Mouse (Mus musculus): ENCODE results near the gene Akr1a1. TPM values are rescaled to one million over a fixed set of nuclear protein-coding genes. Genes with fewer than 3 reads are reported as not detected.
A peak's percentile ranks its signal among the peaks of the same experiment; 100 is the strongest.

The Akr1a1 gene
- polyA plus RNA-seq (2021): 517 TPM

DNA sequence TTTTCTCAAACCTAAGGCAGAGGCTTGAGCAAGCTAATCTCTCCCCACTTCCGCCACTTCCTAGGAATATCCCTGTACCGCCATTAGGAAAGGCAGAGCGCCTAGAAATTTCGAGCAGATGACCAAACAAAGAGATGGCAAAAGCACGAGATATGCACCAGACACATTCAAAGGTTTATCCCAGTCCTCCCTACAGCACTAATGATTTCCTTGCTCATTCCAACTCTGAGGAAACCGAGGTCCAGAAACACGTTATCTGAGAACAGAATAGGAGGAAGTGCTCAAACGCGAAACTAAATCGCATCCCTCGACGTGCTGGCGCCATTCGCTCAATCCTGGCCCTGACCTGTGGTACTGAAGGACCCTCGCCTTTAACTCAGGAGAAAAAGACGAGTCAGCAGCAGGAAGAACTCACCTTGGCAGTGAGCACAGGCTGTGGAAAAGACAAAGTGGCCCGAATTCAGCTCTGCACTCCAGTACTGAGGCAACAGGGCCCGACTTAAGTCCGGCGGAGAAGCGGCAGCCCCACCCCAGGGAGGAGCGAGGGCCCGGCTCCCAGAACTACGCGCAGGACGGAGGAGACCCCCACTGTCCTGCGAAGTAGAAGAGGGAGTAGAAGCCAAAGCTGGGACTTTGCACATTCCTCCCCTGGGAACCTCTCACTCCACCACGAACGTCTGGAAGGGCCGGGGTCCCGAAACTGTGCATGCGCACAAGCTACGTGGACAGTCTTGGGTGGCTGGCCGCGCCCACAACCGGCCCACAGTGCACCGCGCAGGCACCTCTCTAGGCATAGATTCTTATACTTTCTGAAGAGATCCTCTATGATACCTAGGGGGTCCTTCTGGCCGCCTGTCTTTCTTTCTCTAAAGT is at the start of gene Akr1a1:
Akr1a1 (minus strand) TSS at position 757 of the 873 bp plus-strand sequence.
- H3K27me3 ChIP-seq: no peaks in the 10 kb centered on the region
- ATAC-seq: peak; percentile 76
- POLR2A ChIA-PET: interaction anchor here (0.5 to 1.4 kb wide), 4 partner anchors 10 to 34 kb away, joined by 3 to 6 read pairs (median 3); partner anchors contain the start of gene Prdx1

DNA sequence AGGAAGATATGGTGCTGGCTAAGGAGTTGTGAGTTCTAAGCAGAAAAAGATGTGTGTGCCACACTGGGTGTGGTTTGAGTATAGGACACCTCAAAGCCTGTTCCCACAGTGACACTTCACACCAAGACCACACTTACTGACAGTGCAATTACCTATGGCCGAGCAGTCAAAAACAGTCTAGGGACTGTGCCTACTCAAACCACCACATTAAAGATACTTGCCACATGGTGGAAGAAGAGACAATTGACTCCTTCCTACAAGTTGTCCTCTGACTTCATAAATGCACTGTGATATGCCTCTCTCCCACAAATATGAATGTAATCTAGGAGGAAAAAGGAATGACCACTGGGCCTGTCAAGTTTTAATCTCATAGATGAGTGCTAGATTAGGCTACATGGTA is 49.5 kb upstream of the Akr1a1 start:
- POLR2A ChIA-PET: no interaction called here

More for the DNA sequence above, at the start of gene Akr1a1:
- in situ Hi-C loops (cut with MboI; ENCODE audit: low pct_unique_long_range_greater_than_20kb): no loop called here
- CTCF ChIA-PET: interaction anchor here (1.3 to 1.4 kb wide), 2 partner anchors 9 to 10 kb away, joined by 3 to 6 read pairs; no protein-coding TSS in a partner anchor
- no peak for TF ChIP-seq CTCF (IDR thresholded peaks at IDR 0.05)
- DNase-seq (ENCODE audit: low read depth, low spot score): no peak

DNA sequence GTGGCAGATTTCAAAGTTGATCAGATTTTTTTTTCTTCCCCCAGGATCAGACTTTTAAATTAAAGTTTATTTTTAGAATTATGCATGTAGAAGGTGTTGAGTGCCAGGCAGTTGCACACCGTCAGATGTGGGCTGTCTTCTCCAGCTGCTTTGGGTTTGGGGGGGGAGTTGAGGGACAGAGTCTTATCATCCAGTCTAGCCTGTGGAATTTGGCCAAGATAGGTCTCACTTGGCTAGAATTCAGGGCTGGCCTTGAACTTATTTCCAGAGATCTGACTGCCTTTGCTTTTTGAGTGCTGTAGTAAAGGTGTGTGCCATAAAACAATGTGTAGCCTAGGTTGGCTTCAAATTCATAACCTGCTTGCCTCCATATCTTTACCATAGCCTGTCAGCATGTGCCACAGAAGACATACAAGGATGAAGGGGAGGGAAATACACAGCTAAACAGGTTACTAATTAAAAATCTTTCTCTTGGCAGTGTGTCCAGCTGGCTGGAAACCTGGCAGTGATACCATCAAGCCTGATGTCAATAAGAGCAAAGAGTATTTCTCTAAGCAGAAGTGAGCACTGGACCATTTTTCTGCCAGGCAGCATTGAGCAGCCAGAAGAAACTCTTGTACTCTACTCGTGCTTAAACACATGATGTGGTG is 47.3 kb upstream of the Akr1a1 start:
- no peaks in the 10 kb centered on the region for H3K27me3 ChIP-seq
- CTCF ChIA-PET: interaction anchor here (0.9 to 1.6 kb wide), 3 partner anchors 10 to 42 kb away, joined by 3 to 5 read pairs (median 3); no protein-coding TSS in a partner anchor
- in situ Hi-C loops (cut with MboI; ENCODE audit: low pct_unique_long_range_greater_than_20kb): loop anchor here (10.0 kb wide), 1 partner anchor 54 kb away; no protein-coding TSS in a partner anchor
- DNase-seq (ENCODE audit: low read depth, low spot score): no peak
- ATAC-seq: no peak
- POLR2A ChIA-PET: no interaction called here
- no peak for TF ChIP-seq CTCF (IDR thresholded peaks at IDR 0.05)

More for the DNA sequence above, 49.5 kb upstream of the Akr1a1 start:
- no peaks in the 10 kb centered on the region for H3K27me3 ChIP-seq
- CTCF ChIA-PET: no interaction called here
- in situ Hi-C loops (cut with MboI; ENCODE audit: low pct_unique_long_range_greater_than_20kb): no loop called here
- no peak for DNase-seq (ENCODE audit: low read depth, low spot score)
- no peak for TF ChIP-seq CTCF (IDR thresholded peaks at IDR 0.05)
- ATAC-seq: no peak

DNA sequence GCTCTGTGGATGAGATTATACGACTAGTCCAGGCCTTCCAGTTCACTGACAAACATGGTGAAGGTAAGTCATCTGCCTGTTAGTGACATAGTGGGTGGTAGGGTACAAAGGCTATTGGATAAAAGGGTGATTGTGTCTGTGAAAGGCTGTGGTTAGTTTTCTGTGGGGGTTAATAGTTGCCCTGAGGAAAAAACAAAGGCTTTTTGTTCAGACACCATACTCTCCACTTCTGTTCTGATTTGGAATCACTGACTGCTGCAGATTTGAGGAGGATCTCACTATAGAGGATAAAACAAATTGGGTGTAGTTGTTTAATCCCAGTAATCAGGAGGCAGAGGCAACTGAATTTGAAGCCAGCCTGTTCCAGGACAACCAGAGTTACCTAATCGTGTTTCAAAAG is 42.3 kb upstream of the Akr1a1 start:
- no peaks in the 10 kb centered on the region for H3K27me3 ChIP-seq
- in situ Hi-C loops (cut with MboI; ENCODE audit: low pct_unique_long_range_greater_than_20kb): loop anchor here (10.0 kb wide), 1 partner anchor 49 kb away; no protein-coding TSS in a partner anchor
- DNase-seq (ENCODE audit: low read depth, low spot score) (no peak), ATAC-seq (no peak)
- ChIA-PET POLR2A (no interaction called here), CTCF (interaction anchor here (0.7 to 1.0 kb wide), 2 partner anchors 9 to 14 kb away, joined by 3 read pairs; partner anchors contain the start of genes Ccdc163 and Mmachc)
- TF ChIP-seq CTCF (IDR thresholded peaks at IDR 0.05): no peak

DNA sequence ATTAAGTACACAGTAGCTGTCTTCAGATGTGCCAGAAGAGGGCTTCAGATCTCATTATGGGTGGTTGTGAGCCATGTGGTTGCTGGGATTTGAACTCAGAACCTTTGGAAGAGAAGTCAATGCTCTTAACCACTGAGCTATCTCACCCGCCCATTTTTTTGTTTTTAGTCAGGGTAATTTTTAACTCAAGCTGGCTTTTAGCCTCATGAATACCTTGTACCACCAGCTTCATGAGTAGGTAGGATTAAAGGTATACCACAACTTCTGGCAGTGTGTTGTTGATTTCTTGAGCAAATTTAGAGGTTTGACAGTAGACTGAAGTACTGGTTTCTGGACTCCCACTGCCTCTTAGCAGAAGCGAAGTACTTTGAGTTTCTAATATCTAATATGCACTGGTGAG is 40.7 kb upstream of the Akr1a1 start:
- no peaks in the 10 kb centered on the region for H3K27me3 ChIP-seq
- no peak for TF ChIP-seq CTCF (IDR thresholded peaks at IDR 0.05)
- in situ Hi-C loops (cut with MboI; ENCODE audit: low pct_unique_long_range_greater_than_20kb): loop anchor here (10.0 kb wide), 1 partner anchor 47 kb away; no protein-coding TSS in a partner anchor
- ATAC-seq (no peak), DNase-seq (ENCODE audit: low read depth, low spot score) (no peak)
- ChIA-PET POLR2A (no interaction called here), CTCF (interaction anchor here (1.0 kb wide), 1 partner anchor 11 kb away, joined by 3 read pairs; no protein-coding TSS in a partner anchor)

DNA sequence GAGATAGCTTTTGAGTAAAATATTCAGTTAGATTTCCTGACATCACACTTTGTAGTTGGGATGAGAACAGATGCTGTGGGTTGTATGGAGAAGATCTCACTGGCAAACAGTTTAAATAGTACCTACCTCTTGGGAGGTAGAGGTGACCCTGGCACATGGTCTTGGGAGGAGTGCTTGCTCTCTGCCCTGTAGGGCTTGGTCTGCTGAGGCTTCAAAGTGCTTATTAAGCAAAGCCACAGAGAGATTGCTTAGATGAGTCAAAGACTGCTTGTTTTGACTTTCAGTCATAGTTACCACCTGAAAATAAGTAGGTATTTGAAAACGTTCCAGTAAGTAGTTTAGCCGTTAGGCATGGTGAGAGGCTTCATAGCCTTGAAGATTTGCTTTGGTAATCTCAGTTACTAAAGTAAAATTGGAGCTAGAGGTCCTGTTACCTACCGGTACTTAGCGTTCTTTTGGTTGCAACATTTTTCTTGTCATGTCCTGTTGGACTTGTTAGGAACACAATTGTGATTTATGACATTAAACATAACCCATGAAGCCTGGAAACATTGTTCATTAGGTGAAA is 37.9 kb upstream of the Akr1a1 start:
- no peaks in the 10 kb centered on the region for H3K27me3 ChIP-seq
- in situ Hi-C loops (cut with MboI; ENCODE audit: low pct_unique_long_range_greater_than_20kb): no loop called here
- ChIA-PET POLR2A (interaction anchor here (1.4 kb wide), 1 partner anchor 37 kb away, joined by 3 read pairs; no protein-coding TSS in a partner anchor), CTCF (interaction anchor here (0.9 to 1.3 kb wide), 2 partner anchors 9 to 14 kb away, joined by 3 to 5 read pairs; no protein-coding TSS in a partner anchor)
- DNase-seq (ENCODE audit: low read depth, low spot score): no peak
- TF ChIP-seq CTCF (IDR thresholded peaks at IDR 0.05): no peak
- ATAC-seq: no peak

DNA sequence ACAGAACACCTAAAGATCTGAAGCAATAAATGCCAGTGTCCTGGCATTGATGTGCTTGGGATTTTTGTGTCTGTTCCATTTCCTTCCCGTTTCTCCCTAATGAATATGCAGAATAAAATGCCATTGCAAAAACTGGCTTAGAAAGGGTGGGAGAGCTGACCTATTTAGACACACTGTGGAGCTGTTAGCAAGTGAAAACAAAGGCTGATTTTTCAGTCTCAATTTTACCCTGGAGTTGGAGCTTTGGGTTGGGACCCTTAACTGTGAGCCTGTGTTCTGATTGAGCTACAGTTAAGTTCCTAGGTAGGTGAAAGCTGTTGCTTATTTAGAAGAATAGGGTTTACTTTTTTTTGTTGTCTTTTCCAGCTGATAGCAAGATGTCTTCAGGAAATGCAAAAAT is 35.6 kb upstream of the Akr1a1 start:
- no peak for ATAC-seq
- DNase-seq (ENCODE audit: low read depth, low spot score): no peak
- CTCF ChIA-PET: interaction anchor here (1.3 kb wide), 1 partner anchor 16 kb away, joined by 4 read pairs; no protein-coding TSS in a partner anchor
- in situ Hi-C loops (cut with MboI; ENCODE audit: low pct_unique_long_range_greater_than_20kb): no loop called here
- POLR2A ChIA-PET: interaction anchor here (0.7 to 2.5 kb wide), 3 partner anchors 13 to 86 kb away, joined by 3 to 6 read pairs (median 3); no protein-coding TSS in a partner anchor
- no peak for TF ChIP-seq CTCF (IDR thresholded peaks at IDR 0.05)
- no peaks in the 10 kb centered on the region for H3K27me3 ChIP-seq

DNA sequence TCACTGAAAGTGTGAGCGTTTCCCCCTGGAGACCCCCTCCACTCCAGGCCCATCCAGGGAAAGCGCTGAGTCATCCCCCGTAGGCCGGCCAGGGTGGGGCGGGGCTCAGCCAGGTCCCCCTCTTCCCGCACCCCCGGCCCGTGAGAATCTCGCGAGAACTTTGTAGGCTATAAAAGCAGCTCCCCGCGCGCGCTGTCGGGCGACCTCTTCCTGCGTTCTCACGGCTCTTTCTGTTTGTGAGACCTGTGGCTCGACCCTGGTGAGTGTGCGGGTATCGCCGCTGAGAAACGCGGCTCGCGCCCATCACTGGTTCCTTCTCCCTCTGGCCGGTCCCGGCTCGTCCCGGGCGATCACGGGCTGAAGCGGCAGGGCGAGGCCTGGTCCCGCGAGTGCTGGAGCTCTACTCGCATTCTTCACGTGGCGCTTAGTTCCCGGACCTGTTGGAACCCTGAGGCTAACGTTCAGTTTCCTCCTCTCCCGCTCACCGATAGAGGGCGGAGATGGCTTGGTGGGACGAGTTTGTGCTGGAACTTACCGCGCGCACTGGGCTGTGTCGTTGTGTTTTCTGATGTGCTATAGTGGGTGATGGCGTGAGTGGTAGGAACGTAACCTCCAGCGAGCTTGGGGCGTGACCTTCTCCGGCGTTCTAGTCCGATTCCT is 34.1 kb upstream of the Akr1a1 start, which contains the start of gene Prdx1:
Prdx1 (plus strand) TSS at position 143 of the 660 bp plus-strand sequence.
- ATAC-seq: peak; percentile 66
- ChIA-PET CTCF (interaction anchor here (0.8 to 1.6 kb wide), 5 partner anchors 9 to 103 kb away, joined by 3 to 4 read pairs (median 3); no protein-coding TSS in a partner anchor), POLR2A (interaction anchor here (0.8 to 2.5 kb wide), 9 partner anchors 9 to 40 kb away, joined by 3 to 6 read pairs (median 4); partner anchors contain the start of genes Akr1a1 and Ccdc163)
- in situ Hi-C loops (cut with MboI; ENCODE audit: low pct_unique_long_range_greater_than_20kb): no loop called here
- DNase-seq (ENCODE audit: low read depth, low spot score): peak; percentile 58
- H3K27me3 ChIP-seq: no peaks in the 10 kb centered on the region
- peak; percentile 64 for TF ChIP-seq CTCF (IDR thresholded peaks at IDR 0.05)

DNA sequence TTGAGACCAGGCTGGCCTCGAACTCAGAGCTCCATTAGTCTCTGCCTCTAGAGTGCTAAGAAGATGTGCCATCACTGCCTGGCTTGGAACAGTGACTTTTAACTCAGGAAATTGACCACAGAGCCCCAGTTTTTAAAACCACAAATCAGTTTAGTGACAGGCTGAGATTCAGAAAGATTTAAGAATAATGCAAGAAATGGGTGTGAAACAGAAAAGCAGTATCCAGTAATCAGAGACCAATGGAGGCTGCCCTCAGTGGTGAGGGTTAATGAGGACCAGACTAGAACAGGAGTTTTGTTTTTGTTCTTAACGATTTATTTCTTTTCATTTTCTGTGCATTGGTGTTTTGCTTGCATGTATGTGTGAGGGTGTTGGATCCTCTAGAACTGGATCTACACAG is 33.2 kb upstream of the Akr1a1 start:
- no peaks in the 10 kb centered on the region for H3K27me3 ChIP-seq
- no peak for TF ChIP-seq CTCF (IDR thresholded peaks at IDR 0.05)
- in situ Hi-C loops (cut with MboI; ENCODE audit: low pct_unique_long_range_greater_than_20kb): no loop called here
- no peak for DNase-seq (ENCODE audit: low read depth, low spot score)
- ChIA-PET POLR2A (interaction anchor here (1.3 to 1.7 kb wide), 2 partner anchors 24 to 33 kb away, joined by 4 to 6 read pairs; partner anchors contain the start of gene Akr1a1), CTCF (interaction anchor here (1.5 to 1.6 kb wide), 2 partner anchors 10 to 40 kb away, joined by 3 to 4 read pairs; no protein-coding TSS in a partner anchor)
- ATAC-seq: no peak
